Mouse (Mus musculus): ENCODE measurements around the gene Frem3. TPM values are rescaled to one million over a fixed set of nuclear protein-coding genes. Genes with fewer than 3 reads are reported as not detected.

The Frem3 gene
- polyA plus RNA-seq (2012; rRNA removed) = 0.17 and 0.19 TPM in 2 replicates

GRCm38 (mm10) chr8:80610549-80611440 is at the start of gene Frem3:
TSS of gene Frem3 (plus strand) at chr8:80611080.

GRCm38 (mm10) chr8:80739155-80739924 is 128.5 kb downstream of the Frem3 start, which contains the start of gene Smarca5:
TSS of gene Smarca5 (minus strand) at chr8:80739497.

Other genes with a start within 250 kb of the Frem3 start
- 0.09 and 0.23 TPM in 2 replicates for gene Gypa, start 117.3 kb upstream of the Frem3 start, polyA plus RNA-seq (2012; rRNA removed)
- gene Smarca5, start 128.4 kb downstream of the Frem3 start, polyA plus RNA-seq (2012; rRNA removed) = 16.3 and 17.4 TPM in 2 replicates

Measured in central nervous system, embryonic 18 days (tissue).